Mouse (Mus musculus) liver, embryonic 14.5 days (tissue): ENCODE results near the gene Jdp2.
A peak's percentile ranks its signal among the peaks of the same experiment; 100 is the strongest.

Experiments used
- CTCF ChIP-seq: IDR thresholded peaks from 2 replicates; pipeline ENCODE4 v1.5.1; 2016; ENCODE audit warnings: antibody characterized with exemption, low read depth, control low read depth
- EP300 ChIP-seq: IDR thresholded peaks from 2 replicates; pipeline ENCODE4 v1.6.1; 2016; ENCODE audit warnings: antibody characterized with exemption, low read depth

GRCm38 (mm10) chr12:85682328-85682727, 83.5 kb downstream of the Jdp2 start:
- TF ChIP-seq CTCF (peak; percentile 51), EP300 (no peak)
